Mouse (Mus musculus): ENCODE data around the gene Fam193b.

Gene Fam193b

DNA sequence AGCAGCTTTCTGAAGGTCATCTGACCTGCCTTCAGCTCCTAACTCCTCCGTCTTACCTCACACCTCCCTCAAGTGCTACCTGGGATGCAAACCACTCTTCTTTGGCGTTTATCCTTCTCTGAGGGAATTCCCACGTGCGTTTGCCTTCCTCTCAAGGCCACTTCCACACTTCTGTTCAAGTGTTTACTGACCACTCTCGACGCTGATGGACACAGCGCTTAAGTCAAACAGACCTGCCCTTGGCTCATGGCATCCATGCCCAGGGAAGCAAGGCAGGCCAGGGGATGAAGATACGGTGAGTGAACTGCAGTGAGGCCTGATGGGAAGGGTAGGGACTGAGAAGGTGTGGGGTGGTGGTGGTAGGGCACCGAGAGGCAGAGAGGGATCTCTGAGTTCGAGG lies 70.3 kb downstream of the Fam193b start:
- in situ Hi-C loops (cut with MboI, MseI): no loop called here

DNA sequence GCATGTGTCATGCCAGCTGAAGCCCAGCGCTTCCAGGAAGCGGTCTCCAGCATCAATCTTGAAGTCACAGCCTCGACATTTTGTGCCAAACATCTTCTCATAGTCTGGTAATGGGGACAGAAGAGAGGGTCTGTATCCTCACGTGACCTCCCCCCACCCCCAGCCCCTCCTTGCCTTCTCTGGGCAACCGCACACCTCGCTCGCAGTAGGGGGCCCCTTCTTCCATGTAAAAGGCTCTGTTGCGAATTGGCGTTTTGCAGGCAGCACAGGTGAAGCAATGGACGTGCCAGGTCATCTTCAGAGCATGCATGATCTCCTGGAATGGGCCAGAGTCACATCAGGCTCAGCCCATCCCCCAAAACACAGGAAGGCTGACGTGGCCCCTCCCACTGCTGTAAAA lies 72.0 kb downstream of the Fam193b start:
- in situ Hi-C loops (cut with MboI, MseI): no loop called here

DNA sequence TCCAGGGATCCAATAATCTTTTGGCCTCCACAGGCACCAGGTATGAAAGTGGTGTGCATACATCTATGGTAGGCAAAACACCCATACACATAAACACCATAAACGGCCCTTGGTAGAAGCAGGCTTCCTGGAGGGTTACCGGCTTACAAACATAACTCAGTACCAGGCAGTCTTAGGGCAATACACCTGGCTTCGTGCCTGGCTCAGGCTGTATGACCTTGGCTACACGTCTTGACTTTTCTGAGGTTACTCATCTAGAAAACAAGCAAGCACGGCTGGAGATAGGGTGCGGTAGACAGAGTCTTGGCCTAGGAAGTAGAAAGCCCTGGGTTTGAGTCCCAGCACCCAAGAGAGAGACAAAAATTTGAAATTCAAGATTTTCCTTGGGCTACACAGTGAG lies 74.3 kb downstream of the Fam193b start:
- in situ Hi-C loops (cut with MboI, MseI): no loop called here

DNA sequence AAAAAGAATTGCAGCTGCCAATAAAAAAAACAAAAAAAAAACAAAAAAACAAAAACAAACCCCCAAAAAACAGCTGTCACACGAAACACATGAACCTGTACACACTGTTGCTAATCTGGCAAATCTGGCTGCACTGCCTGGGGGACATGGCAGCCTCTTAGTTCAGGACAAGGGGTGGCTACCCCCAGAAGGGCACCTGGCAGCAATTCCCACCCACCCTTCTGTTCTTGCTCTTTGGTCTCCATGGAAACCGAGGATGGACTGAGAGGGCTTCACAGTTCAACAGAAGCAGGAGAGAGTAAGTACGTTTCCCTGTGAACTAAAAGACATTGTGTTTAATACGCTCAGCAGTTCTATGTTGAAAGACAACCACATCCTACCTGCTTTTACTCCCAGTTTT lies 75.2 kb downstream of the Fam193b start:
- in situ Hi-C loops (cut with MboI, MseI): no loop called here

DNA sequence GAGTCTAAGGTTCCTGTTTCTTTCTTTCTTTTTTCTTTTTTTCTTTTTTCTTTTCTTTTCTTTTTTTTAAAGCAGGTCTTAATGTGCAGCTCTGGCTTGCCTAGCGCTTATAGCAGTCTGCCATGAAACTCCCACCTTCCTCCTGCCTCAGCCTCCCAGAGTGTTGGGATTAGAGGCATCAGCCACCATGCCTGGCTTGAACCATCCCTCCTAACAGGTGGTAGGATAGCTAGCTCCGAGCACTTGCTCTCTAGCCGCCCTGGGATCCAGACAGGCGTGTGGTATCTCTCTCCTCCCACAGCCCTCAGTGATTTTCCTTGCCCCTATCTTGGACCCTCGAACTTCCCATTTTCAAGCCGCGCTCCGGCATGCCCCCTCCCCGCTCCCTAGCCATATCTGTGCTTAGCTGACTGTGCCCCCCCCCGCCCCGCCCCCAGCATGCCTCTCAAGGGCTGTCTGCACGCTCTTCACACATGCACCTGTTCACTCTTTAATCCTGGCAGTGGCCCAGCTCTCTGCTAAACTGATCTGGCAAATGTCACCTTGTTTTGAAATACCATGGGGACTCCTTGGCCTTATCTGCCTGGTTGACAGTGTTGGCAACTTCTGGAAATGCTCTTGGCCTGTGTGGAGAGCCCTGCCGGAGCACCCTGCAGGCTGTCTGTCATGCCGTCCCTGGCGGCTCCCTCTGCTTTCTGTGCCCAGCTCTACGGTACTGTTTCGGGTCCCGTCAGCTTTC lies 75.9 kb downstream of the Fam193b start:
- in situ Hi-C loops (cut with MboI, MseI): no loop called here

DNA sequence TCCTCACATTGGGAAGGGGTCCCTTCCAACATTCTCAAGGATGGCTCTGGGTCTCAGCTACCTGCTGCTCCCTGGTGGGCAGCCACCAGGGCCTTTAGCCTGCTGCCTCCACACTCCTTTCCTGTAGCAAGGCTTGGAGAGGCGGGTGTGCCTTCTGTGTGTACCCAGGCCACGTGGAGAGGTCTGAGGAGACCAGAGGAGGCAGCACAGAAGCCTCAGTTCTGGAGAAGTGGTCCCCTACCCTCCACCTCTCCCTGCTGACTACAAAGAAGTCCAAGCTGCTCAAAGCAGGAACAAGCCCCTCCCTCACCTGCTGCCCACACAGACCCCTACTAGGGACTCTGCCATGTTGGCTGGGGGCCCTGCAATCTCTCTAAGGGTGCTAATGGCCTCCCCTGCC lies 76.7 kb downstream of the Fam193b start:
- in situ Hi-C loops (cut with MboI, MseI): no loop called here
